Mouse (Mus musculus) embryonic facial prominence, embryonic 14.5 days (tissue): Measurements from ENCODE around the gene Tap1. TPM values are rescaled to one million over a fixed set of nuclear protein-coding genes. Genes with fewer than 3 reads are reported as not detected.
A peak's percentile ranks its signal among the peaks of the same experiment; 100 is the strongest.

Experiments
- ATAC-seq: fragments of 200-750 bp; cut with Nextera tagmentation; 2 replicates; pipeline ENCODE4 v1.8.0; 2017; ENCODE audit warnings: low read depth, moderate number of reproducible peaks, moderate TSS enrichment
- DNase-seq: peaks from one replicate; pipeline ENCODE4 v3.0.0-alpha.2; 2015; ENCODE audit warnings: low spot score
- H3K27ac ChIP-seq: fragments of 300-500 bp; sonication (generic); replicated peaks from 2 replicates; pipeline ENCODE4 v1.5.1; 2014; ENCODE audit warnings: low read depth, mild to moderate bottlenecking, low read length, moderate library complexity
- H3K27me3 ChIP-seq: fragments of 300-500 bp; sonication (generic); replicated peaks from 2 replicates; pipeline ENCODE4 v1.6.1; 2014; ENCODE audit warnings: low read length; ENCODE audit not compliant: control insufficient read depth, insufficient read depth
- H3K36me3 ChIP-seq: fragments of 300-500 bp; sonication (generic); 2 replicates; pipeline ENCODE4 v1.6.1; 2014; ENCODE audit warnings: low read length, mixed read lengths; ENCODE audit not compliant: control insufficient read depth, insufficient read depth
- H3K4me1 ChIP-seq: fragments of 300-500 bp; sonication (generic); 2 replicates; pipeline ENCODE4 v1.6.1; 2014; ENCODE audit warnings: antibody characterized with exemption, low read length; ENCODE audit not compliant: control insufficient read depth, insufficient read depth
- H3K4me2 ChIP-seq: fragments of 300-500 bp; sonication (generic); 2 replicates; pipeline ENCODE4 v1.6.1; 2014; ENCODE audit warnings: low read depth, mild to moderate bottlenecking, low read length, moderate library complexity, mixed read lengths
- H3K4me3 ChIP-seq: fragments of 300-500 bp; sonication (generic); 2 replicates; pipeline ENCODE4 v1.5.1; 2014; ENCODE audit warnings: low read depth, mild to moderate bottlenecking, low read length
- H3K9ac ChIP-seq: fragments of 300-500 bp; sonication (generic); 2 replicates; pipeline ENCODE4 v1.6.1; 2014; ENCODE audit warnings: low read depth, mild to moderate bottlenecking, low read length, moderate library complexity, mixed read lengths
- H3K9me3 ChIP-seq: fragments of 300-500 bp; sonication (generic); 2 replicates; pipeline ENCODE4 v1.6.1; 2016; ENCODE audit warnings: low read length; ENCODE audit not compliant: control insufficient read depth
- WGBS: fragments of 180-500 bp; shearing (Covaris S2); extraction: QIAGEN DNeasy Blood & Tissue Kit; methylation state at CpG from one replicate; pipeline ENCODE4 v1.1.7; 2014; 5-methylcytosine and 5-hydroxymethylcytosine counted together
- polyA plus RNA-seq: library from polyadenylated mRNA; unstranded; fragments of >200 nt; fragmentation: Nextera tagmentation; extraction: Ambion mirVana; gene quantifications from 2 replicates; pipeline ENCODE4 v1.2.1, GENCODE M21; 2014

Gene Tap1
- polyA plus RNA-seq, 1 experiment from 2014 or later: 5.1 TPM

DNA sequence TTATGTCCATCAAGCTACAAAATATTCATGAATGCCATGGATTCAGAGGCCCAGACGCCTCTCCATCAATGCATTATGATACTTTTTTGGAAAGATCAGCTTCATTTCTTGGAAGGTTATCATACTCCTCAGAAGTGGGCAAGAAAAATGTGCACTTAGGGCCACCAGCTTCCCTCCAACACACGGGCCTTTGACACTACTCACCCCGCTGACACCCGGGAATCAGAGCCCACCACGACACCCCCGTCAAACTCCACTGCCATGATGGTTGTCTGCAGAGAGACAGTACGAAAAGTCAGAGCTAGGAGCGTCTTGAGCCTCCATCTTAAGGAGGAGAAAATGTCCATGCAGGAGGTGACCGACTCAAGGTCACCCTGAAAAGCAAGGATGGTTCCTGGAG, 1.8 kb upstream of the Tap1 start:
- no peak overlapping the region for H3K4me2 ChIP-seq
- no peaks in the 10 kb centered on the region for H3K36me3 ChIP-seq
- no peaks in the 10 kb centered on the region for H3K9me3 ChIP-seq
- DNase-seq (no peak), ATAC-seq (no peak)
- no peak overlapping the region for H3K9ac ChIP-seq
- H3K27ac ChIP-seq: no peak overlapping the region
- 87% methylated on average over 9 of the region's 9 CpGs for WGBS
- peaks cover 24% of the 10 kb centered on the region for H3K27me3 ChIP-seq
- H3K4me1 ChIP-seq: peaks cover 6% of the 10 kb centered on the region; the same call in 1 of the 2 replicates
- no peak overlapping the region for H3K4me3 ChIP-seq

DNA sequence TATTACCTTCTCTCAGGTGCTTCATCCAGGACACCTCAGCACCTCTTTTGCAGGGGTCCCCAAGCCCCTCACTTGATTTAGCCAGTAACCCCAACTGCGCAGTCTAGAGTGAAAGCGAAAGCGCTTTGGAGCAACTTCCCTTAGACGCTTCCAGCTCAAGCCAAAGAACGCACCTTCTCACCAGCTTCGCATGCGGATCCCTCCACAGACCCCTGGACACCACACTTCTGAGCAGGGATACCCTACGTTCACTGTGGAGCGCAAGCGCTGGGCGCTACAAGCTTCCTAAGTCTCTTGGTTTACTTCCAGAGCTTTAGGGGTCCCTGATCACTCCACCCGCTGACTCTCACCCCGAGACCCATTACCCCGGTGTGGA, 480 bp upstream of the Tap1 start:
- Histone ChIP-seq H3K4me1 (peaks cover 6% of the 10 kb centered on the region; the same call in 1 of the 2 replicates), H3K9ac (peak overlapping the region; percentile 71), H3K36me3 (no peaks in the 10 kb centered on the region), H3K27ac (no peak overlapping the region; the same call in 1 of the 2 replicates), H3K9me3 (no peaks in the 10 kb centered on the region), H3K4me2 (peak overlapping the region; percentile 95), H3K27me3 (peaks cover 29% of the 10 kb centered on the region), H3K4me3 (peak overlapping the region; percentile 57)
- WGBS: 5% methylated on average over 14 of the region's 14 CpGs
- peak; percentile 42 for ATAC-seq
- DNase-seq: no peak

DNA sequence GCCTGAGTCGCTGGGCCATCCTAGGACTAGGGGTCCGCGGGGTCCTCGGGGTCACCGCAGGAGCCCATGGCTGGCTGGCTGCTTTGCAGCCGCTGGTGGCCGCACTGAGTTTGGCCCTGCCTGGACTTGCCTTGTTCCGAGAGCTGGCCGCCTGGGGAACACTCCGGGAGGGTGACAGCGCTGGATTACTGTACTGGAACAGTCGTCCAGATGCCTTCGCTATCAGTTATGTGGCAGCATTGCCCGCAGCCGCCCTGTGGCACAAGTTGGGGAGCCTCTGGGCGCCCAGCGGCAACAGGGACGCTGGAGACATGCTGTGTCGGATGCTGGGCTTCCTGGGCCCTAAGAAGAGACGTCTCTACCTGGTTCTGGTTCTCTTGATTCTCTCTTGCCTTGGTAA, 657 bp downstream of the Tap1 start:
- peak overlapping the region; percentile 95 for H3K4me2 ChIP-seq
- no peaks in the 10 kb centered on the region for H3K9me3 ChIP-seq
- WGBS: 1% methylated on average over 13 of the region's 20 CpGs
- peaks cover 35% of the 10 kb centered on the region for H3K27me3 ChIP-seq
- DNase-seq: no peak
- peak overlapping the region; percentile 71 for H3K9ac ChIP-seq
- no peaks in the 10 kb centered on the region for H3K36me3 ChIP-seq
- H3K27ac ChIP-seq: peak overlapping the region; percentile 84
- H3K4me1 ChIP-seq: peaks cover 6% of the 10 kb centered on the region; the same call in 1 of the 2 replicates
- peak overlapping the region; percentile 57 for H3K4me3 ChIP-seq
- ATAC-seq: no peak

DNA sequence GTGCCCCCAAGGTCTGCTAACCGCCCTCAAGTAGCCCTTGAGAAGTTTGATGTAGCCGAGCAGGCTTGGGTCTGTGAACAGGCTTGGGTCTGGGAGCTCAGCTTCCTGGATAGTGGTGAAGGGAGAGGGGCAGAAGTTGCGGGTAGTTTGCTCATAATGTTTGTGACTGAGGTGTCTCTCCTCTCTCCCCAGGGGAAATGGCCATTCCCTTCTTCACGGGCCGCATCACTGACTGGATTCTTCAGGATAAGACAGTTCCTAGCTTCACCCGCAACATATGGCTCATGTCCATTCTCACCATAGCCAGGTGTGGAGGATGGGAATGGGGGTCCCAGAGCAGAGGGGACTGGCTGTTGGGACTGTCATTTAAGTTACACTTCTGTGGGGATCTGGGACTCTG, 1.6 kb downstream of the Tap1 start:
- no peak overlapping the region for H3K4me3 ChIP-seq
- no peak overlapping the region for H3K27ac ChIP-seq
- H3K9ac ChIP-seq: no peak overlapping the region
- ATAC-seq (no peak), DNase-seq (no peak)
- H3K36me3 ChIP-seq: no peaks in the 10 kb centered on the region
- peaks cover 6% of the 10 kb centered on the region; the same call in 1 of the 2 replicates for H3K4me1 ChIP-seq
- 69% methylated on average over 6 of the region's 6 CpGs for WGBS
- peaks cover 42% of the 10 kb centered on the region for H3K27me3 ChIP-seq
- no peak overlapping the region for H3K4me2 ChIP-seq
- no peaks in the 10 kb centered on the region for H3K9me3 ChIP-seq

DNA sequence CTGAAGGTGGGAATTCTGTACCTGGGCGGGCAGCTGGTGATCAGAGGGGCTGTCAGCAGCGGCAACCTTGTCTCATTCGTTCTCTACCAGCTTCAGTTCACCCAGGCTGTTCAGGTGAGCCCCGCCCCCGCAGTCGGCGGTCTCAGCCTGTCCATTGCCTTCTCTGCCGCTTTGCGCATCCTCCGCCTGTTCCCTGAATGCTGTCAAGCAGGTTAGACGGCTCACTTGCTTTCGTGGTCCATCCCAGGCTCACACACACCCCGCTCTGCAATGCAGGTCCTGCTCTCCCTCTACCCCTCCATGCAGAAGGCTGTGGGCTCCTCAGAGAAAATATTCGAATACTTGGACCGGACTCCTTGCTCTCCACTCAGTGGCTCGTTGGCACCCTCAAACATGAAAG, 5.5 kb downstream of the Tap1 start:
- Histone ChIP-seq H3K4me3 (no peak overlapping the region), H3K4me1 (peaks cover 2% of the 10 kb centered on the region), H3K27me3 (peaks cover 58% of the 10 kb centered on the region), H3K27ac (no peak overlapping the region), H3K9ac (no peak overlapping the region), H3K9me3 (no peaks in the 10 kb centered on the region), H3K4me2 (no peak overlapping the region), H3K36me3 (no peaks in the 10 kb centered on the region)
- DNase-seq (peak; percentile 53), ATAC-seq (peak; percentile 50; the same call in 1 of the 2 replicates)
- 19% methylated on average over 16 of the region's 16 CpGs for WGBS

DNA sequence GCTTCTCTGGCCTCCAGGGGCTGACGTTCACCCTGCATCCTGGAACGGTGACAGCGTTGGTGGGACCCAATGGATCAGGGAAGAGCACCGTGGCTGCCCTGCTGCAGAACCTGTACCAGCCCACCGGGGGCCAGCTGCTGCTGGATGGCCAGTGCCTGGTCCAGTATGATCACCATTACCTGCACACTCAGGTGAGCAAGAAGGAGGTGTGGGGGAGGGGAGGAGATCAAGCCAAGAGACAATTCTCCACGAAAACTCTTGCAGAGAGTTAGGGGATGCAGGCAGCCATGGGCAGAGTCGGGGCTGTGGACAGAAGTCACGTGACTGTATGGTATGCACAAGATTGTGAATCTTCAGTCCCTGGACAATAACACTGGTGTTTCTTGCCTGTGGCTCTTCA, 6.1 kb downstream of the Tap1 start:
- DNase-seq (no peak), ATAC-seq (no peak)
- H3K27me3 ChIP-seq: peaks cover 64% of the 10 kb centered on the region
- H3K27ac ChIP-seq: no peak overlapping the region
- peaks cover 8% of the 10 kb centered on the region for H3K4me1 ChIP-seq
- no peak overlapping the region for H3K9ac ChIP-seq
- WGBS: 48% methylated on average over 8 of the region's 8 CpGs
- no peaks in the 10 kb centered on the region for H3K36me3 ChIP-seq
- no peak overlapping the region for H3K4me2 ChIP-seq
- no peak overlapping the region for H3K4me3 ChIP-seq
- no peaks in the 10 kb centered on the region for H3K9me3 ChIP-seq

DNA sequence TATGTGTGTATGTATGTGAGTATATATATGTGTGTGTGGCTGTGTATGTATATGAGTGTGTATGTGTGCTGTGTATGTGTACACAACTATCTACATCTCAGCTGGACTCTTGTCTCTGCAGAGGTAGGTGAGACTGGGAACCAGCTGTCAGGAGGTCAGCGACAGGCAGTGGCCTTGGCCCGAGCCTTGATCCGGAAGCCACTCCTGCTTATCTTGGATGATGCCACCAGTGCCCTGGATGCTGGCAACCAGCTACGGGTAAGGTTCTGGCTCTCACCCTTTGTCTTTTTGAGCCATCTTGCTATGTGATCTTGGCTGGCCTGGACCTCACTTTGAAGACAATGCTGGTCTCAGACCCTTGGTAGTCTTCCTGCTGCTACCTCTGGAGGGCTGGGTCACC, 7.4 kb downstream of the Tap1 start:
- no peak overlapping the region for H3K4me2 ChIP-seq
- peaks cover 68% of the 10 kb centered on the region for H3K27me3 ChIP-seq
- 86% methylated on average over 4 of the region's 4 CpGs for WGBS
- H3K9me3 ChIP-seq: no peaks in the 10 kb centered on the region
- H3K36me3 ChIP-seq: no peaks in the 10 kb centered on the region
- no peak for DNase-seq
- peaks cover 8% of the 10 kb centered on the region for H3K4me1 ChIP-seq
- no peak overlapping the region for H3K4me3 ChIP-seq
- no peak for ATAC-seq
- H3K9ac ChIP-seq: no peak overlapping the region
- H3K27ac ChIP-seq: no peak overlapping the region

DNA sequence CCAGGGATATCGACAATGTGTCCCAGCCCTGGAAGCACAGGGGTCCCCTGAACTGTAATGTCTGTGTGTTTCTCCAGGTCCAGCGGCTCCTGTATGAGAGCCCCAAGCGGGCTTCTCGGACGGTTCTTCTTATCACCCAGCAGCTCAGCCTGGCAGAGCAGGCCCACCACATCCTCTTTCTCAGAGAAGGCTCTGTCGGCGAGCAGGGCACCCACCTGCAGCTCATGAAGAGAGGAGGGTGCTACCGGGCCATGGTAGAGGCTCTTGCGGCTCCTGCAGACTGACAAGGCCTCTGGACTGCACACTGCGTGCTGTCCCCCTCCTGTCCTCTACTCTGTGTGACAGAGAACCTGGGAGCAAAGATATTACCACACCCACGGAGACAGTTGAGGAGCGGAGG, 9.1 kb downstream of the Tap1 start:
- no peak for DNase-seq

More for the DNA sequence above, 9.1 kb downstream of the Tap1 start:
- no peak for ATAC-seq
- no peak overlapping the region for H3K9ac ChIP-seq
- no peak overlapping the region for H3K4me2 ChIP-seq
- peaks cover 8% of the 10 kb centered on the region for H3K4me1 ChIP-seq
- no peak overlapping the region for H3K4me3 ChIP-seq
- no peaks in the 10 kb centered on the region for H3K9me3 ChIP-seq
- no peaks in the 10 kb centered on the region for H3K36me3 ChIP-seq
- no peak overlapping the region for H3K27ac ChIP-seq
- peaks cover 73% of the 10 kb centered on the region for H3K27me3 ChIP-seq
- 36% methylated on average over 12 of the region's 12 CpGs for WGBS
